Mouse (Mus musculus) midbrain, embryonic 15.5 days (tissue): ENCODE results near the gene Nudt1. TPM values are rescaled to one million over a fixed set of nuclear protein-coding genes. Genes with fewer than 3 reads are reported as not detected.

Experiments used
- polyA plus RNA-seq: library from polyadenylated mRNA; unstranded; fragments of >200 nt; fragmentation: Nextera tagmentation; extraction: Ambion mirVana; gene quantifications from 2 replicates; pipeline ENCODE4 v1.2.1, GENCODE M21; 2015

The Nudt1 gene
- polyA plus RNA-seq, 1 experiment from 2014 or later: 22.3 TPM

Other genes with a start within 250 kb of the Nudt1 start
- gene Mad1l1, start 104 bp upstream of the Nudt1 start, polyA plus RNA-seq: 35.4 and 37.2 TPM in 2 replicates
- gene Mrm2, start 10.2 kb downstream of the Nudt1 start, polyA plus RNA-seq: 21.8 and 21.9 TPM in 2 replicates
- 40.5 and 41.4 TPM in 2 replicates for gene Snx8, start 67.6 kb downstream of the Nudt1 start, polyA plus RNA-seq
- 78.4 and 91.4 TPM in 2 replicates for gene Eif3b, start 97.7 kb downstream of the Nudt1 start, polyA plus RNA-seq
- not detected in 2 replicates for gene Gm4869, start 124.0 kb downstream of the Nudt1 start, polyA plus RNA-seq
- 24.7 and 25.1 TPM in 2 replicates for gene Chst12, start 183.9 kb downstream of the Nudt1 start, polyA plus RNA-seq
- 0.41 TPM in 1 of 2 replicates, not detected in the other for gene Grifin, start 243.4 kb downstream of the Nudt1 start, polyA plus RNA-seq